Mouse (Mus musculus) bone marrow macrophage, adult 2 months (primary cell): ENCODE results near the gene Oas1h. TPM values are rescaled to one million over a fixed set of nuclear protein-coding genes. Genes with fewer than 3 reads are reported as not detected.
"Not testable (repeated sequence)": the region's sequence is repeated elsewhere in the genome, so short reads cannot be mapped to it uniquely, and the experiment has no call there.

Source experiments
- H3K27ac ChIP-seq: 2 replicates; pipeline ENCODE4 v1.5.1; 2012; ENCODE audit warnings: low read depth, low read length; ENCODE audit not compliant: insufficient read depth
- H3K4me1 ChIP-seq: 2 replicates; pipeline ENCODE4 v1.6.1; 2012; ENCODE audit warnings: low read length; ENCODE audit not compliant: control insufficient read depth, insufficient read depth
- H3K4me3 ChIP-seq: 2 replicates; pipeline ENCODE4 v1.5.1; 2012; ENCODE audit warnings: mild to moderate bottlenecking, low read length, moderate library complexity; ENCODE audit not compliant: insufficient read depth
- CTCF ChIP-seq: IDR thresholded peaks from 2 replicates; pipeline ENCODE4 v1.5.1; 2012; ENCODE audit warnings: low read depth, mild to moderate bottlenecking, low read length, moderate library complexity
- POLR2A ChIP-seq: IDR thresholded peaks from 2 replicates; pipeline ENCODE4 v1.6.1; 2012; ENCODE audit warnings: mild to moderate bottlenecking, low read depth, low read length, borderline replicate concordance
- polyA plus RNA-seq: library from polyadenylated mRNA; stranded (reverse); fragments of >200 nt; gene quantifications from 2 replicates; pipeline ENCODE4 v1.2.4, GENCODE M21; 2012; ENCODE audit not compliant: missing spikeins, insufficient read depth, insufficient read length

Oas1h gene
- polyA plus RNA-seq, 1 experiment = not detected

DNA sequence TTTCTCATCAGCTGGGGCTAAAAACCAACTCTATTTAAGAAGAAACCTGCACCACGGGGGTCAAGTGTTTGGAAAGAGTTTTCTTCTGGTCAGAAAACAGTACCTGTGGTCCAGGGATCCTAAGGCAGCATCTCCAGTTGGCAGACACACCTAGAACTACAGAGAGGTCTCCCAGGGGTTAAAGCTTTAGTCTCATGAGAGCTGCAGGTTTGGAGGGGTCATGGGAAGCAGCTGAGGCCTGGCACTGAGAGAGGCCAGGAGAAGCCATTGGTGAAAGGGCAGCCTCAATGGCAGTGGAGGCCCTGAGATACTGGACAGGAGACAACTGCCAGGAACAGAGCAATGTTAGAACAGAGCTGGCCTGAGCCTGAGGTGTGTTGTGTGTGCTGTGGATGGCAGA lies 39.4 kb downstream of the Oas1h start:
- no peaks in the 10 kb centered on the region; the same call in 1 of the 2 replicates for H3K4me1 ChIP-seq
- no peak overlapping the region for H3K4me3 ChIP-seq
- no peak overlapping the region for H3K27ac ChIP-seq
- TF ChIP-seq CTCF (no peak), POLR2A (no peak)

DNA sequence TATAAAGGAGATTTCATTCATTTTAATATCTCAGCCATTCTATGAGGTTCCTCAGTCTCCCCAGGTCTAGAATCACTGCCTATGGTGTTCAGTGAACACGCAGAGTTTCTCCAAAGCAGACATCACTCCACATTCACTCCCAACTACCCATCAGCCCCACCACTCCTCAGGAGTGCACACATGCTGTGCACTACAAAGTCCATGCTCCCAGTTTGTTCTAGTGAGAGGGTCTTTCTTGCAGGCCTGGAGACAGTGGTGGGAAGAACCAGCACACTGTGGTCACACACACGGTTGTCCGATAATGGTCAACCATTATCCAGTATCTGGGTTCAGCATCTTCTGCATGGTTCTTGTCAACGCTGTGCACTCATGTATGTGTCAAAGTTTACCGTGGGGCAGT lies 40.8 kb downstream of the Oas1h start:
- TF ChIP-seq POLR2A (no peak), CTCF (no peak)
- H3K4me3 ChIP-seq = no peak overlapping the region
- H3K27ac ChIP-seq = no peak overlapping the region
- peaks cover 2% of the 10 kb centered on the region; the same call in 1 of the 2 replicates for H3K4me1 ChIP-seq

DNA sequence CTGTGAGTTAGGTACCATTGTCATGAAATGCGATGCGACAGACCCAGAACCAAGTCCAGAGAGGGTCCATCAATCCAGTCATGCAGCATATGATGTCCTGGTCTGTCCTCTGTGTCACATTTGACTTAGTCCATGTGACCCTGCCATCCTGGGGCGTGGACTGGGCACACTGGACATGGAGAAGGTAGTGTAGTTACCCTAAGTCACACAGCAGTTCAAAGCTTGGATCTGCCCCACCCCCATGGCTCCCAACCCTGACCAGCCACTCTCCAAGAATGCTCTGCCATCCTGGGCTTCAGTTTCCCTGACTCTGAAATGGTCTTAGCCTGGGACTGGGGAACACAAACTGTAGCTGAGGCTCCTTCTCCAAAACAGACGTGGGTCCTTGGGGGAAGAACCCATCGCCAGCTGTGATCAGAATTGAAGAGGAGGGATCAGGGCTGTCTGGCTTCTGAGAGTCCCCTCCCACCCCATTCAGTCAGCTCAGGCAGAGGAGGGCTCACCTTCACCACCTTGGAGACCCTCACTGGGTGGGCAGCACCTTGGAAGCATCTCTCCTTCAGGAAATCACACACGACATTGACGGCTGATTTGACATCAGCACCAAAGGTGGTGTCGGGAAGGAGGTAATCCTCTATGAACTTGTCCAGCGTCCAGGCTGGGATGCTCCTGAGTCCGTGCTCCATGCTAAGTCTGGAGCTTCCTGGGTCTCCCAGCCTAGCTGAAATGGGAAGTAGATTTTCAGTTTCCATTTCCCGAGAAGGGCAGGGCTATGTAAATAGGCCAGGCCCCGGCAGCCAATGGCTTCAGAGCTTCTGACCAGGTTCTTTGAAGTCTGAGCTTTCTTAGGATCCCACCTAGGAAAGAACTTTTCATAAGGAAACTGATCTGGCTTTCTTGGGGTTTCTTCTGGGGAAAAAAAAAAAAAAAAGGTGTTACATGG lies 45.8 kb downstream of the Oas1h start, which contains the start of gene Oas1a:
TSS of gene Oas1a (minus strand) at position 731 of the 943 bp plus-strand sequence.
- H3K4me1 ChIP-seq, H3K27ac ChIP-seq: not testable (repeated sequence)
- peak within 1 kb of the TSS; percentile 57 for H3K4me3 ChIP-seq

DNA sequence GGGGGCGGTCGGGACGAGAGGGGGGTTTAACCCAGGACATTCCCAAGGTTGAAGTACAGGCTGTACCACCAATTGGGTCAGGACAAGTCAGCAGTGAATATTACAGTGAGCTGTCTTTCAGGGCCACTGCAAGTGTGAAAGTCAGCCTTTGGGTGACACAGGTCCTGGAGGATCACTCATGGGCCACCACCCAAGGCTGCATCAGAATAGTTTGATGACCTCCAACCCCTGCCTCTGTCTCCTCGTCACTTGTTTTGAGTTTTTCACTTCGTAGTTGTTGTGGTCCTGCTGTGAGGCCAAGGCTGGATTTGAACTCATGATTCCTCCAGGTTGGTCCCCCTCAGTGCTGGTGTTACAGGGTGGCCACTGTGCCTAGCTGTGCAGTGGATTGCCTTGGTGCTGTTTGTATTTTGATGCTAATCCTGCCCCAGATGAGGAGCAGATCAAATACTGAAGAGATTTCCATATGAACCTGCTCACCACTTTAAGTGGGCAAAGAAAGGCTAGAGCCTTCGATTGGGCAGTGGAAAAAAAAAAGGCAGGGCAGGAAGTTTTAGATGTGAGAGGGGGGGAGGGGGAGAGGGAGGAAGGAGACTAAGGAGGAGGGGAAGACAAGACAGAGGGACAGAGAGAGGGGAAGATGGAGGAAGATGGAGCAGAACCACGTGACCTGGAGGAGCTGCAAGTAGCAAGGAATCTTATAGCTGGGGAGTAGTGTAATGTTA lies 47.1 kb downstream of the Oas1h start:
- peaks cover 2% of the 10 kb centered on the region; the same call in 1 of the 2 replicates for H3K4me1 ChIP-seq
- no peak overlapping the region for H3K27ac ChIP-seq
- no peak for TF ChIP-seq CTCF
- no peak for TF ChIP-seq POLR2A
- no peak overlapping the region for H3K4me3 ChIP-seq

DNA sequence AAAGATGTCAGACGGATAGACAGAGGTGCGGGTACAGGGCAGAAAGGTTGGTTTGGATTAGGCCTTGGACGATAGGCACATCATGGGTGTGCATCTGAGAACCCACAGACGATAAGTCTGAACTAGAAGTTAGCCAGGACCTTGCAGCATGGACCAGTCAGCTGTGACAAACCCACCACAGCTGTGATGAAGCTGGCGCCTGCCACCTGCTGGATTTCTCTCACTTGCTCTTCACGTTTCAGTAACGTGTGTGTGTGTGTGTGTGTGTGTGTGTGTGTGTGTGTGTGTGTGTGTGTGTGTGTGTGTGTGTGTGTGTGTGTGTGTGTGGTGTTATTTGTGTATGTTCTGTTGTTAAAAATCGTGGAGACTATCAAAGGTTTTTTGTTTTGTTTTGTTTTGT lies 53.0 kb downstream of the Oas1h start, which contains the start of gene Oas1d:
TSS of gene Oas1d (plus strand) at position 333 of the 400 bp plus-strand sequence.
- H3K4me1 ChIP-seq, H3K4me3 ChIP-seq, H3K27ac ChIP-seq: not testable (repeated sequence)

DNA sequence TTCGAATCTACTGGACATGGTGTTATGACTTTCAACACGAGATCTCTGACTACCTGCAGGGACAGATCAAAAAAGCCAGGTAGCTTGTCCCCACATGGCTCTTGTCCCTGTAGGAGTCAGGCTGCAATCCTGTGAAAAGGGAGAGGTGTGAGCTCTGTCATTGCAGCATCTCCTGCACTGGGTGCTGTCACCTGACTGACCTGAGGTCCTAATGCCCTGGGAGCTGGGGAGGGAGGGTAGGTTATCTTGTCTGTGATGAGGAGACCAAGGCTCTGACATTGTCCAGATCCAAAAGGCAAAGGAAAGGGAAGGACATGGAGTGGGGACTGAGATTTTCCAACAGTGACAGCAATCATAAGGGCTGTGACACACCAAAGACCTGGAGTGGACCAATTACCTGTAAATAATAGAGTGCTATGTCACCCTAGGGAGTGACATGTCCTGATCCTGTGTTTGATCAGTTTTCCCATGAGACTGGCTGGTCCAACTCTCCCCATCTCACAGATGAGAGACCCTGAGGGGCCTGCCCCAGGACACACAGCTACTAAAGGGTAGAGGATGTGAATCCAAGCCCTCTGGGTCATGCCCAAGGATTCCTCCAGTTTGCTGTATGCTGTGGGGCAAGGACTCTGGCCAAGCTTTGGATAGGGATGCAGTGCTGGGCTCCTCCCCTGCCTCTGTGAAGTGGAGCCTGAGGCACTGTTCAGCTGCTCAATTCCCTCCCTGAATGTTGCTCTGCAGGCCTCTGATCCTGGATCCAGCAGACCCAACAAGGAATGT lies 58.1 kb downstream of the Oas1h start:
- H3K4me3 ChIP-seq, H3K27ac ChIP-seq: not testable (repeated sequence)

DNA sequence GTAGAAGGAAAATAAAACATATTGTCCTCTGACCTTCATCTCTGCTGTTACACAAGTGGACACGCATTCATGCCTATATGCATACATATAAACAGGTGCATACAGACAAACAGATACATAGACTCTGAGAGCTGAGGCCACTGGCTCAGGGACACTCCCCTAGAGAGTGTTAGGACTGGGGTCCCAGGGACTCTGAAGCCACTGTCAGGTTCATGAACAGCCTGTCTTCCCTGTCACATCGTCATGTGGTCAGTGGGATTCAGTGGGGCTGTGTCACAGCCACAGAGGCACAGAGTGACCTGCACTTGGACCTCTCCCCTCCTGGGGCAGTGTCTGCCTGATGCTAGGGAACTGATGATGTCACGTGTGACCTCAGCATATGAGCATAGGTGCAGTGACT lies 59.1 kb downstream of the Oas1h start:
- H3K27ac ChIP-seq = no peak overlapping the region
- H3K4me1 ChIP-seq = no peaks in the 10 kb centered on the region
- no peak overlapping the region for H3K4me3 ChIP-seq
- TF ChIP-seq CTCF (no peak), POLR2A (no peak)

More for the DNA sequence above, 58.1 kb downstream of the Oas1h start:
- H3K4me1 ChIP-seq = not testable (repeated sequence)

Other genes starting within 250 kb of the Oas1h start
- gene Rita1, start 248.8 kb upstream of the Oas1h start, polyA plus RNA-seq = 3.8 and 4.0 TPM in 2 replicates
- 20.3 and 20.4 TPM in 2 replicates for gene Ddx54, start 248.7 kb upstream of the Oas1h start, polyA plus RNA-seq
- not detected in 2 replicates for gene Cfap73, start 227.2 kb upstream of the Oas1h start, polyA plus RNA-seq
- 0.65 TPM in 1 of 2 replicates, not detected in the other for gene Rasal1, start 212.6 kb upstream of the Oas1h start, polyA plus RNA-seq
- gene Dtx1, start 149.5 kb upstream of the Oas1h start, polyA plus RNA-seq = not detected in 2 replicates
- gene Oas2, start 111.6 kb upstream of the Oas1h start, polyA plus RNA-seq = 132 and 142 TPM in 2 replicates
- gene Oas3, start 83.8 kb upstream of the Oas1h start, polyA plus RNA-seq = 48.7 and 58.3 TPM in 2 replicates
- not detected in 2 replicates for gene Oas1e, start 65.9 kb upstream of the Oas1h start, polyA plus RNA-seq
- 9.6 and 13.3 TPM in 2 replicates for gene Oas1c, start 48.9 kb upstream of the Oas1h start, polyA plus RNA-seq
- not detected in 2 replicates for gene Oas1f, start 14.1 kb upstream of the Oas1h start, polyA plus RNA-seq
- 105 and 117 TPM in 2 replicates for gene Oas1g, start 26.2 kb downstream of the Oas1h start, polyA plus RNA-seq
- gene Oas1a, start 46.1 kb downstream of the Oas1h start, polyA plus RNA-seq = 89.3 and 92.0 TPM in 2 replicates
- not detected in 2 replicates for gene Oas1d, start 53.1 kb downstream of the Oas1h start, polyA plus RNA-seq
- not detected in 2 replicates for gene Rph3a, start 148.7 kb downstream of the Oas1h start, polyA plus RNA-seq